Mouse (Mus musculus) T-cell, adult 2 months (primary cell): ENCODE measurements around the gene Tnnt2.

Source experiments
- DNase-seq: peaks from one replicate; pipeline ENCODE4 v3.0.0; 2022; ENCODE audit warnings: low spot score

Tnnt2 gene

GRCm38 (mm10) chr1:135899991-135900515, 63.9 kb downstream of the Tnnt2 start:
- no peak for DNase-seq
